Mouse (Mus musculus) stomach, embryonic 16.5 days (tissue): ENCODE measurements at regions not wholly inside any gene's neighbourhood (a gene's known extent, or its start where the extent isn't known, plus 50 kb on each side); places are given as distances from the start of the nearest gene placed in this dataset.
A peak's percentile ranks its signal among the peaks of the same experiment; 100 is the strongest.

Source experiments
- ATAC-seq: fragments of 200-750 bp; cut with Nextera tagmentation; 2 replicates; pipeline ENCODE4 v1.8.0; 2017; ENCODE audit warnings: moderate number of reproducible peaks, moderate TSS enrichment; ENCODE audit not compliant: insufficient read depth, low FRiP score
- H3K27ac ChIP-seq: fragments of 300-500 bp; sonication (generic); 2 replicates; pipeline ENCODE4 v1.5.1; 2014; ENCODE audit warnings: low read length
- H3K27me3 ChIP-seq: fragments of 300-500 bp; sonication (generic); 2 replicates; pipeline ENCODE4 v1.6.1; 2014; ENCODE audit warnings: low read length, control low read depth, mixed read lengths; ENCODE audit not compliant: control insufficient read depth, insufficient read depth
- H3K36me3 ChIP-seq: fragments of 300-500 bp; sonication (generic); 2 replicates; pipeline ENCODE4 v1.6.1; 2014; ENCODE audit warnings: low read length; ENCODE audit not compliant: control insufficient read depth, insufficient read depth
- H3K4me1 ChIP-seq: fragments of 300-500 bp; sonication (generic); 2 replicates; pipeline ENCODE4 v1.6.1; 2014; ENCODE audit warnings: low read length, control low read depth, mixed read lengths; ENCODE audit not compliant: control insufficient read depth, insufficient read depth
- H3K4me2 ChIP-seq: fragments of 300-500 bp; sonication (generic); 2 replicates; pipeline ENCODE4 v1.6.1; 2014; ENCODE audit warnings: low read depth, low read length, mixed read lengths
- H3K4me3 ChIP-seq: fragments of 300-500 bp; sonication (generic); replicated peaks from 2 replicates; pipeline ENCODE4 v1.5.1; 2014; ENCODE audit warnings: mild to moderate bottlenecking, low read length
- H3K9ac ChIP-seq: fragments of 300-500 bp; sonication (generic); 2 replicates; pipeline ENCODE4 v1.6.1; 2014; ENCODE audit warnings: low read length
- H3K9me3 ChIP-seq: fragments of 300-500 bp; sonication (generic); replicated peaks from 2 replicates; pipeline ENCODE4 v1.6.1; 2016; ENCODE audit warnings: low read length, control low read depth; ENCODE audit not compliant: control insufficient read depth
- WGBS: fragments of 180-500 bp; shearing (Covaris S2); extraction: QIAGEN DNeasy Blood & Tissue Kit; methylation state at CpG from one replicate; pipeline ENCODE4 v1.1.7; 2014; 5-methylcytosine and 5-hydroxymethylcytosine counted together

- H3K4me1 ChIP-seq, result peaks cover 31% of the 10 kb centered on the region
- no peaks in the 10 kb centered on the region for H3K36me3 ChIP-seq
- H3K27ac ChIP-seq, result no peak overlapping the region
- no peak overlapping the region for H3K4me2 ChIP-seq
- H3K4me3 ChIP-seq, result no peak overlapping the region
- H3K27me3 ChIP-seq, result no peaks in the 10 kb centered on the region; the same call in 1 of the 2 replicates
- H3K9ac ChIP-seq, result no peak overlapping the region
- 74% methylated on average over 4 of the region's 4 CpGs for WGBS
- ATAC-seq, result no peak
- no peaks in the 10 kb centered on the region for H3K9me3 ChIP-seq
Measured at GRCm38 (mm10) chr8:10931266-10931665, 77.0 kb downstream of the Irs2 start.

- 70% methylated on average over 3 of the region's 3 CpGs for WGBS
- H3K4me2 ChIP-seq, result no peak overlapping the region
Measured at GRCm38 (mm10) chr8:10928836-10929235, 79.4 kb downstream of the Irs2 start.

GRCm38 (mm10) chr8:10928342-10928794 lies 79.9 kb downstream of the Irs2 start:
- H3K36me3 ChIP-seq, result no peaks in the 10 kb centered on the region
- ATAC-seq, result peak; percentile 65; the same call in 1 of the 2 replicates
- peaks cover 48% of the 10 kb centered on the region for H3K4me1 ChIP-seq
- no peak overlapping the region for H3K4me3 ChIP-seq
- H3K27ac ChIP-seq, result peak overlapping the region; percentile 12
- peak overlapping the region; percentile 33; the same call in 1 of the 2 replicates for H3K4me2 ChIP-seq
- H3K9ac ChIP-seq, result 0 out of 2 replicates have a peak overlapping the region, but pooled peaks have one; percentile 20
- H3K27me3 ChIP-seq, result no peaks in the 10 kb centered on the region; the same call in 1 of the 2 replicates
- H3K9me3 ChIP-seq, result no peaks in the 10 kb centered on the region
- WGBS, result 25% methylated on average over 17 of the region's 17 CpGs

More at GRCm38 (mm10) chr8:10928836-10929235, 79.4 kb downstream of the Irs2 start:
- no peaks in the 10 kb centered on the region; the same call in 1 of the 2 replicates for H3K27me3 ChIP-seq
- H3K9ac ChIP-seq, result 0 out of 2 replicates have a peak overlapping the region, but pooled peaks have one; percentile 20
- ATAC-seq, result 0 out of 2 replicates have a peak, but pooled peaks have one; percentile 1
- H3K27ac ChIP-seq, result peak overlapping the region; percentile 12; the same call in 1 of the 2 replicates
- no peaks in the 10 kb centered on the region for H3K9me3 ChIP-seq
- no peak overlapping the region for H3K4me3 ChIP-seq
- H3K4me1 ChIP-seq, result peaks cover 44% of the 10 kb centered on the region
- H3K36me3 ChIP-seq, result no peaks in the 10 kb centered on the region

GRCm38 (mm10) chr8:10927187-10927586 lies 81.1 kb downstream of the Irs2 start:
- 77% methylated on average over 3 of the region's 3 CpGs for WGBS
- Histone ChIP-seq H3K4me1 (peaks cover 53% of the 10 kb centered on the region), H3K27me3 (no peaks in the 10 kb centered on the region; the same call in 1 of the 2 replicates)

GRCm38 (mm10) chr8:10926518-10926915 lies 81.7 kb downstream of the Irs2 start:
- peak overlapping the region; percentile 54; the same call in 1 of the 2 replicates for H3K9ac ChIP-seq
- no peaks in the 10 kb centered on the region; the same call in 1 of the 2 replicates for H3K27me3 ChIP-seq
- no peak overlapping the region; the same call in 1 of the 2 replicates for H3K27ac ChIP-seq
- peaks cover 58% of the 10 kb centered on the region for H3K4me1 ChIP-seq
- ATAC-seq, result no peak
- no peak overlapping the region for H3K4me3 ChIP-seq
- no peak overlapping the region for H3K4me2 ChIP-seq
- H3K9me3 ChIP-seq, result no peaks in the 10 kb centered on the region
- H3K36me3 ChIP-seq, result no peaks in the 10 kb centered on the region

More at GRCm38 (mm10) chr8:10927187-10927586, 81.1 kb downstream of the Irs2 start:
- Histone ChIP-seq H3K9me3 (no peaks in the 10 kb centered on the region), H3K4me2 (no peak overlapping the region), H3K36me3 (no peaks in the 10 kb centered on the region), H3K27ac (no peak overlapping the region), H3K4me3 (no peak overlapping the region), H3K9ac (no peak overlapping the region)
- no peak for ATAC-seq

GRCm38 (mm10) chr8:10925582-10926517 lies 82.4 kb downstream of the Irs2 start:
- H3K4me1 ChIP-seq, result peaks cover 60% of the 10 kb centered on the region
- 26% methylated on average over 18 of the region's 18 CpGs for WGBS
- 0 out of 2 replicates have a peak overlapping the region, but pooled peaks have one; percentile 4 for H3K4me2 ChIP-seq
- H3K9ac ChIP-seq, result peak overlapping the region; percentile 54
- H3K9me3 ChIP-seq, result no peaks in the 10 kb centered on the region
- no peak overlapping the region for H3K4me3 ChIP-seq
- H3K27ac ChIP-seq, result peak overlapping the region; percentile 85
- H3K36me3 ChIP-seq, result no peaks in the 10 kb centered on the region
- H3K27me3 ChIP-seq, result no peaks in the 10 kb centered on the region
- ATAC-seq, result no peak

- Histone ChIP-seq H3K4me1 (peaks cover 60% of the 10 kb centered on the region), H3K27ac (peak overlapping the region; percentile 85), H3K9me3 (no peaks in the 10 kb centered on the region), H3K9ac (peak overlapping the region; percentile 54), H3K4me3 (no peak overlapping the region), H3K4me2 (peak overlapping the region; percentile 40), H3K36me3 (no peaks in the 10 kb centered on the region), H3K27me3 (no peaks in the 10 kb centered on the region)
- 10% methylated on average over 20 of the region's 20 CpGs for WGBS
- peak; percentile 18; the same call in 1 of the 2 replicates for ATAC-seq
Measured at GRCm38 (mm10) chr8:10924526-10925199, 83.6 kb downstream of the Irs2 start.

- Histone ChIP-seq H3K4me3 (no peak overlapping the region), H3K4me1 (peaks cover 60% of the 10 kb centered on the region), H3K9me3 (no peaks in the 10 kb centered on the region), H3K27me3 (no peaks in the 10 kb centered on the region), H3K9ac (peak overlapping the region; percentile 54; the same call in 1 of the 2 replicates), H3K4me2 (peak overlapping the region; percentile 40), H3K36me3 (no peaks in the 10 kb centered on the region), H3K27ac (peak overlapping the region; percentile 85)
- 22% methylated on average over 3 of the region's 3 CpGs for WGBS
- ATAC-seq, result no peak
Measured at GRCm38 (mm10) chr8:10924001-10924490, 84.2 kb downstream of the Irs2 start.
